Mouse (Mus musculus) lung, embryonic 15.5 days (tissue): ENCODE results near the gene Brsk1. TPM values are rescaled to one million over a fixed set of nuclear protein-coding genes. Genes with fewer than 3 reads are reported as not detected.

Experiments
- ATAC-seq: fragments of 200-750 bp; cut with Nextera tagmentation; 2 replicates; pipeline ENCODE4 v1.8.0; 2017; ENCODE audit warnings: moderate number of reproducible peaks, borderline replicate concordance; ENCODE audit not compliant: low FRiP score, low TSS enrichment; ENCODE audit errors: extremely low read depth
- H3K27ac ChIP-seq: fragments of 300-500 bp; sonication (generic); 2 replicates; pipeline ENCODE4 v1.5.1; 2015; ENCODE audit warnings: moderate library complexity, mild to moderate bottlenecking, inconsistent platforms
- H3K27me3 ChIP-seq: fragments of 300-500 bp; sonication (generic); 2 replicates; pipeline ENCODE4 v1.6.1; 2015; ENCODE audit warnings: inconsistent platforms
- H3K36me3 ChIP-seq: fragments of 300-500 bp; sonication (generic); 2 replicates; pipeline ENCODE4 v1.6.1; 2015; ENCODE audit warnings: inconsistent platforms
- H3K4me1 ChIP-seq: fragments of 300-500 bp; sonication (generic); 2 replicates; pipeline ENCODE4 v1.6.1; 2015; ENCODE audit warnings: inconsistent platforms
- H3K4me2 ChIP-seq: fragments of 300-500 bp; sonication (generic); 2 replicates; pipeline ENCODE4 v1.6.1; 2015; ENCODE audit warnings: inconsistent platforms, mild to moderate bottlenecking, moderate library complexity
- H3K4me3 ChIP-seq: fragments of 300-500 bp; sonication (generic); 2 replicates; pipeline ENCODE4 v1.5.1; 2015; ENCODE audit warnings: mild to moderate bottlenecking, inconsistent platforms
- H3K9ac ChIP-seq: fragments of 300-500 bp; sonication (generic); 2 replicates; pipeline ENCODE4 v1.6.1; 2015; ENCODE audit warnings: inconsistent platforms
- H3K9me3 ChIP-seq: fragments of 300-500 bp; sonication (generic); 2 replicates; pipeline ENCODE4 v1.6.1; 2016; ENCODE audit warnings: inconsistent platforms
- WGBS: fragments of 180-500 bp; shearing (Covaris S2); methylation state at CpG from one replicate; pipeline ENCODE4 v1.1.7; 2015; 5-methylcytosine and 5-hydroxymethylcytosine counted together
- polyA plus RNA-seq: library from polyadenylated mRNA; unstranded; fragments of >200 nt; fragmentation: Nextera tagmentation; extraction: Ambion mirVana; gene quantifications from 2 replicates; pipeline ENCODE4 v1.2.1, GENCODE M21; 2015

The Brsk1 gene
- polyA plus RNA-seq, 1 experiment from 2014 or later, result 0.87 TPM

DNA sequence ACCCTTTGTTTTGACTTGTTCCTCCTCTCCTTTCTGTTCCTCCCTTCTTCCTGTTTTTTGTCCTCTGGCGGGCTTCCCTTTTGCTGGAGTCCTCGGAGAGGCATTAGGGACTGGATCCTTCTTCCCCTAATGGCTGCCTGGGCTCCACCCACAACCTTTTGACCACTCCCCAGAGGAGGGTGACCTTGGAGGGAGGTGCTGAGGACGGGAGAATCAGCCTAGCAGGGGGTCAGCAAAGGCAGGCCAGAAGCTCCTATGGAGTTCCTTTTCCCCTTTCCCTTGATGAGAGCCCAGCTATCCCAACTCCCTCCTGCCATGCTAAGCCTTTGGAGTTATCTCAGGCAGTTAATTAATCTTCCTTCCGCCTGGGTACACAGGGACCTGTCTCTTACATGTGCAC lies 50.7 kb downstream of the Brsk1 start:
- peak overlapping the region; percentile 75 for H3K4me2 ChIP-seq
- peak overlapping the region; percentile 78 for H3K27ac ChIP-seq
- H3K9me3 ChIP-seq, result no peaks in the 10 kb centered on the region
- H3K9ac ChIP-seq, result peak overlapping the region; percentile 81
- H3K4me1 ChIP-seq, result peaks cover 33% of the 10 kb centered on the region
- 3% methylated on average over 4 of the region's 4 CpGs for WGBS
- H3K36me3 ChIP-seq, result peaks cover 10% of the 10 kb centered on the region; the same call in 1 of the 2 replicates
- peak overlapping the region; percentile 79 for H3K4me3 ChIP-seq
- ATAC-seq, result no peak
- H3K27me3 ChIP-seq, result no peaks in the 10 kb centered on the region

DNA sequence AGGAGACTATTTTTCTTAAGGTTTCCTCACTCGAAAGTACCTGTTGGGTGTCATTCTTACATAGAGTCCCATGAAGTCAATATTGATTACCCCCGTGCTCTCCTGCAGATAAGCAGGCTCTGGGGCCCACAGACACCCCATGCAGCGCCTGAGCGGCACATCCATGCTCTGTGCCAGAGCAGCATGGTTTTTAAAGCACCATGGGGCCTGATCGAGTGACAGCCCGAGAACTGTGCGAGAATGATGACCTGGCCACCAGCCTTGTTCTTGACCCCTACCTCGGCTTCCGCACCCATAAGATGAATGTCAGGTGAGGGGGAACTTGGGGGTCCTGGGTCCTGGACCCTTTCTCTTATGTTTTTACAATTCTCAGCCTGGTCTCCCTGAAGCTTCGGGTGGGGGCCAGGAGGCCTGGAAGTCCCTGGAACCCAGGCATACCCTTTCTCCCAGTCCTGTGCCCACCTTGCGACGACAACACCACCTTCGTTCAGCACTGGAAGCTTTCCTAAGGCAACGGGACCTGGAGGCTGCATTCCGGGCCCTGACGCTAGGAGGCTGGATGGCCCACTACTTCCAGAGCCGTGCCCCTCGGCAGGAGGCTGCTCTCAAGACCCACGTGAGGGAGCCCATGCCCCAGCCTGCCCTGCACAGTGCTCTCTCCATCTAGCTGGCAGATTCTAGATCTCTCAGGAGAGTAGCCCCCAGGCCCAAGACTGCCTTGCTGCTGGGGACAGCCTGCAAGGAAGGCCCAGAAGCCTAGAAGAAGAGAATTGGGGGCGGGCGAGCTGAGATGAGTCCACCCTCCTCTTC lies 51.5 kb downstream of the Brsk1 start:
- no peak overlapping the region for H3K9ac ChIP-seq

DNA sequence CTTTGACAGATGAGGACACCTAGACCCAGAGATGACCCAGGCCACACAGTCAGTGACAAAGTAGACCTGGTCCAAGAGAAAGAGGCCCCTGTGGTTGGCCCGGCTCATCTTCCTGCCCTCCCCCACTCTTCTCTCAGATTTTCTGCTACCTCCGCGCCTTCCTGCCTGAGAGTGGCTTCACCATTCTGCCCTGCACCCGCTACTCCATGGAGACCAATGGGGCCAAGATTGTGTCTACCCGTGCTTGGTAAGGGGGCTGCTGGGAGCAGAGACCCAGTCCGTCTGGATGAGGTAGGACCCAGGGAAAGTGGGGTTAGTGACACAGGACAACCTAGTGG lies 52.0 kb downstream of the Brsk1 start:
- Histone ChIP-seq H3K4me2 (peak overlapping the region; percentile 75; the same call in 1 of the 2 replicates), H3K9ac (no peak overlapping the region), H3K4me3 (no peak overlapping the region), H3K36me3 (peaks cover 17% of the 10 kb centered on the region), H3K9me3 (no peaks in the 10 kb centered on the region), H3K27ac (no peak overlapping the region), H3K27me3 (no peaks in the 10 kb centered on the region), H3K4me1 (peaks cover 33% of the 10 kb centered on the region)
- 64% methylated on average over 6 of the region's 6 CpGs for WGBS
- ATAC-seq, result no peak

More for the DNA sequence above, 51.5 kb downstream of the Brsk1 start:
- ATAC-seq, result no peak
- H3K36me3 ChIP-seq, result peaks cover 16% of the 10 kb centered on the region
- no peaks in the 10 kb centered on the region for H3K9me3 ChIP-seq
- H3K27me3 ChIP-seq, result no peaks in the 10 kb centered on the region
- peak overlapping the region; percentile 9; the same call in 1 of the 2 replicates for H3K27ac ChIP-seq
- WGBS, result 72% methylated on average over 21 of the region's 21 CpGs
- peaks cover 33% of the 10 kb centered on the region for H3K4me1 ChIP-seq
- peak overlapping the region; percentile 79 for H3K4me3 ChIP-seq
- H3K4me2 ChIP-seq, result peak overlapping the region; percentile 75

DNA sequence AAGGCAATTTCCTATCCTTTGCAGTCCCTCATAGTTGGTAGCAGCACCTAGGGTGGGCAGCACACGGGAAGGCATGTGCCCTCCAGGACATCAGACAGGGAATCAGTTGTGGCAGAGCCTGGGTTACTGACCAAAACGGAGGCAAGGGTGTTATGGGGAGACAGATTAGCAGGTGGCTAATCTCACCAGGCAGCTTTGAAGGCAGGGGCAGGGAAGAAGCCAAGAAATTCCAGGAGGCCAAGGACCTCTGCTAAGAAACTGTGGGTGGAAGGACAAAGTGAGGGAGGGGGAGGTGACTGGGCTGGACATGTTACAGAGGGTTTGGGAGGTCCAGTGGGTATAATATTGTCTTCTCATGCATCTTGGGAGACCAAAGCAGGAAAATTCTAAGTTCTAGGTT lies 53.0 kb downstream of the Brsk1 start:
- Histone ChIP-seq H3K27me3 (no peaks in the 10 kb centered on the region), H3K27ac (no peak overlapping the region), H3K4me1 (peaks cover 33% of the 10 kb centered on the region), H3K4me2 (no peak overlapping the region), H3K36me3 (peaks cover 17% of the 10 kb centered on the region), H3K9me3 (no peaks in the 10 kb centered on the region), H3K9ac (no peak overlapping the region), H3K4me3 (no peak overlapping the region)
- WGBS, result 58% methylated on average over 2 of the region's 2 CpGs
- no peak for ATAC-seq

DNA sequence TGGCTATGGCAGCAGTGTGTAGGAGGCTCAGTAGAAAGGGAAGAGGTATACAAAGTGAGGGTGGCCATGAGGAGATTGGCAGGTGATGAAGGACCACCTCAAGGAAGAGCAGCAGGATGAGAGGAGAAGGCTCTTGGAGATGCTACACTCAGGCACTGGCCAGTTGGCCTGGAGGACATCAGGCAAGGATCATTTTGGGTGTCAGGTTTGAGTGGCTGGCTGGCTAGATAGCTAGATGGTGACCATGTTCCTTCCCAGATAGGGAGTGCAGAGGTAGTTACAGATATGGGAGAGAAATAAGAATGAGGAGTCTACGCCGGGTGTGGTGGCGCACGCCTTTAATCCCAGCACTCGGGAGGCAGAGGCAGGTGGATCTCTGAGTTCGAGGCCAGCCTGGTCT lies 54.5 kb downstream of the Brsk1 start:
- no peak for ATAC-seq
- no peak overlapping the region for H3K4me2 ChIP-seq
- no peak overlapping the region for H3K27ac ChIP-seq
- no peaks in the 10 kb centered on the region for H3K9me3 ChIP-seq
- WGBS, result 89% methylated on average over 6 of the region's 6 CpGs
- H3K36me3 ChIP-seq, result peaks cover 17% of the 10 kb centered on the region
- H3K4me3 ChIP-seq, result no peak overlapping the region
- no peaks in the 10 kb centered on the region for H3K27me3 ChIP-seq
- H3K9ac ChIP-seq, result no peak overlapping the region
- peaks cover 26% of the 10 kb centered on the region for H3K4me1 ChIP-seq

DNA sequence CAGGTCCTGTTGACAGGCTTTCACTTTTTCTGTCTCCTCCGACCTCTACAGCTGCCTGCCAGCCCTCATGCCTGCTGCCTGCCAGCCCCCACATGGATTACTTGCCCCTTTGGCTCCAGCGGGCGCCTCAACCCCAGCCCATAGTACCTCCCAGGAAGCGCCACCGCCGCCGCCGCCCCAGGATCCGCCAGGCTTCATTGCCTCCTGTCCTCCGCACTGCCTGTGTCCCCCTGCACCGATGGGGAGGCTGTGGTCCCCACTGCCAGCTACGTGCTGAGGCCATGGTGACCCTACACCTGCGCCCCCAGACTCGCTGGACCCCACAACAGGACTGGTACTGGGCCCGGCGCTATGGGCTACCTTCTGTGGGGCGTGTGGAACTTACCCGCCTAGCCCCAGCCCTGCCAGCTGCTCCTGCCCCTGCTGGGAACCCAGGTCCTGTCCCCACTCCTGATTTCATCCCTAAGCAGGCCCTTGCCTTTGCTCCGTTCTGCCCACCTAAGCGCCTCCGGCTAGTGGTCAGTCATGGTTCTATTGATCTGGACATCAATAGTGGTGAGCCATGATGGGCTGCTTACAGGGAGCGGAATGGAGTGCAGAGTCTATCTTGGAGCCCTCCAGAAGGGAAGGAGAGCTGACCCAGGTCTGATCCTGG lies 56.0 kb downstream of the Brsk1 start:
- ATAC-seq, result no peak
- Histone ChIP-seq H3K9ac (no peak overlapping the region), H3K4me3 (no peak overlapping the region), H3K36me3 (peaks cover 17% of the 10 kb centered on the region), H3K4me2 (no peak overlapping the region), H3K4me1 (peaks cover 22% of the 10 kb centered on the region), H3K9me3 (no peaks in the 10 kb centered on the region), H3K27ac (no peak overlapping the region), H3K27me3 (no peaks in the 10 kb centered on the region)
- 87% methylated on average over 22 of the region's 22 CpGs for WGBS

DNA sequence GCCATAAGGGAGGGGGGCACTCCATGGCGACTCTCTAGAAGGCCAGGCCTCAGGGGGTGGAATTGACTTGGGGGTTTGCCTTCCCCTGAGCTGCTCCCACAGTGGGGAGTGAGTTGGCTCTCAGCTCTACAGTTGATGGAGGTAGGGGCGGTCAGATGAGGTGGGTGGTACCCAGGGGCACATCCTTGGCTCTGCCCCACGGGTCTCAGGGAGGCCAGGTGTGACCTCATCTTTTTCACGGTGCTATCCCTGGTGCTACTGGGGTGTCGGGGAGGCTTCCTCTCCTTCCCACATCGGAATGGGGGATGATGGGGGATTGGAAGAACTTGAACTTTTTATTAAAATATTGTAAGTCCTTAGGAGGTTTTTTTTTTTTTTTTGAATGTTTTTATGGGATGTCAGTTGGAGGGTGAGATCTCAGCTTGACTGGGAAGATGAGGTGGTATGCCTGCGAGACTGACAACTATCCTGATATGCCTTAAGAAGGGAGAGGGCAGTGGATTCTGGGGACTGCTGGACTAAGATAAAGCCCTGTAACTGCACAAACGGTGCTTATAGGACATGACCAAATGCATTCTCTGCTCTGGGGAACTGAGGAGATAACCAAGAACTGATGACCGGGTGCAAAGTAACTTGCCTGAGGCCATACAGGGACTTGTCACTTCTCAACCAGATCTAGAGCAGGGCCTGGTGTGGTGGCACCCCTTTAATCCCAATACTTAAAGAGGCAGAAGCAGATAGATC lies 56.9 kb downstream of the Brsk1 start:
- H3K9me3 ChIP-seq, result no peaks in the 10 kb centered on the region
- no peak overlapping the region for H3K4me2 ChIP-seq
- ATAC-seq, result no peak
- H3K27me3 ChIP-seq, result no peaks in the 10 kb centered on the region
- no peak overlapping the region for H3K9ac ChIP-seq
- no peak overlapping the region for H3K27ac ChIP-seq
- no peak overlapping the region for H3K4me3 ChIP-seq
- peaks cover 17% of the 10 kb centered on the region for H3K36me3 ChIP-seq
- 59% methylated on average over 9 of the region's 9 CpGs for WGBS
- H3K4me1 ChIP-seq, result peaks cover 22% of the 10 kb centered on the region

DNA sequence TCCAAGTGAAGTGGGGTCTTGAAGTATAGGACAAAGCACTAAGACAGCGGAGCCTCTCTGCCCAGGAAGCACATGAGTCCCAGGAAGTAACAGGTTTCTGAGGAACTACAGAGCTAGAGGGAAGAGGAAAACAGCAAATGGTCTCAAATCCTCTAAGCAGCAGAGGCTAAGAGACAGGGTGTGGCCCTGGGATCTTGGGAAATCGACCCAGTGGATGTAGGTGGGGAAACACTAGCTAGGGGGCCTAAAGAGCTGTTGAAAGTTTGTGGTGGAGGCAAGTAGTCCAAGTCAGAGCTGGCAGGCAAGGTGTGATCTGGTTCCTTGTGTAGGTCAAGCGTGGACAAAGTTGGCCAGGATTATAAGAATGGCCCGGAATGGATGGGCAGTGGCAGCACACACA lies 57.9 kb downstream of the Brsk1 start:
- Histone ChIP-seq H3K4me3 (no peak overlapping the region), H3K36me3 (peaks cover 17% of the 10 kb centered on the region), H3K9me3 (no peaks in the 10 kb centered on the region), H3K9ac (no peak overlapping the region), H3K4me1 (peaks cover 21% of the 10 kb centered on the region), H3K27me3 (no peaks in the 10 kb centered on the region), H3K4me2 (no peak overlapping the region), H3K27ac (no peak overlapping the region)
- no peak for ATAC-seq
- 69% methylated on average over 4 of the region's 4 CpGs for WGBS

DNA sequence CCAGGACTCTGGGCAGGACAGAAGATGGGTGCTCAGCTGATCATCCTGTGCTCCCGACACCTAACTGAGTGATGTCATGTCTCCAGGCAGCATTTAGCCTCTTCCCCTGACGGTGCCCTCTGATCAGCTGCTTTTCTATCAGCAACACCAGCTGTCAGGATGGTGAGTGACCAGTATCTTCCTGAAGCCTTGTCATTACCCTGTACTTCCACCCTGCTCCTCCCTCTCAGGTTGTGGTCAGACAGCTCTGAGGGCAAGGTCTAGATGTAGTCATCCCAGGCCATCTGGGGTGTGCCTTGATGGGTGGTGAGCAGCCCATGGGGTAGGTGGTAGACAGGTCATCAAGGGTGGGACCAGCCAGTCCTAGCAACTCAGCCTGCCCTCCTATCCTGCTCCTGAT lies 58.8 kb downstream of the Brsk1 start:
- no peak for ATAC-seq
- H3K9me3 ChIP-seq, result no peaks in the 10 kb centered on the region
- no peak overlapping the region for H3K4me3 ChIP-seq
- H3K9ac ChIP-seq, result no peak overlapping the region
- H3K27ac ChIP-seq, result no peak overlapping the region
- 52% methylated on average over 2 of the region's 2 CpGs for WGBS
- no peak overlapping the region for H3K4me2 ChIP-seq
- peaks cover 19% of the 10 kb centered on the region for H3K4me1 ChIP-seq
- peaks cover 16% of the 10 kb centered on the region for H3K36me3 ChIP-seq
- no peaks in the 10 kb centered on the region for H3K27me3 ChIP-seq

DNA sequence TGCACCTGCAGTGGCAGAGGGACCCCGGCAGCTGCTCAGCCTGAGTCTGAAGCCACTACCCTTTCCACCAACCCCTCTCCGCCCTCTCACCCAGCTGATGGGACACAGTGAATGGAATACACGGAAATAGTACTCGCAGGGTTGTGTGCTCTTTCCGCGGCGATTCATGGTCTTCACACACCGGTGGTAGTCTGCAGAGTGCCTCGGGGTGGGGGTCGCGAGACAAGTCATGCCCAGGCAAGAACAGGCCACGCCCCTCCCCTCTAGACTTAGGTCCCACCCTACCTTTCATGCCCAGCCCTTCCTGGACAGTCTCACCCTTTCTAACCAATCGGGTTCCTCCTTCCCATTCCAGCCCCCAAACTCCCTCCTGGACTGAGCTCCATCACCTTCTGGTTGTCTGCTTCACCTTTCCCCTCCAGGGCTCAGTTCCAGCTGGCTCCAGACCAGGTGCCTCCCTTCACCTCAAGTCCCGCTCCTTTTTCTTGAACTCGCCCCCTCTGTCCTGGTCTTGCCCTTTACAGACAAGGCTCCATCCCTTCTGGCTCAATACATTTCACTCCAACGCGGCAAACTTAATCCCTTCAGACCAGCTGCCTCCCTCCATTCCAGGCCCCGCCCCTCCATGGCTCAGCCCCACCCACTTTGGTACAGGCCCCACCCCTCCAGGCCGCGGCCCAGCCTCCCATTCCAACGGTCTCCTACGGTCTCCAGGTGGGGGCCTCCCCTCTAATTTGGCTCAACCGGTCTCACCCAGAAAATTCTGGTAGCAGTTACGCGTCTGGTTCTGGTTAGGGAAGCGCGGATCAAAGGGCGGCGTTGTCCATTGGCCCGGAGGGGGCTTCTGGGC lies 61.8 kb downstream of the Brsk1 start:
- Histone ChIP-seq H3K4me2 (peak overlapping the region; percentile 71), H3K4me3 (peak overlapping the region; percentile 45), H3K36me3 (no peaks in the 10 kb centered on the region), H3K9me3 (no peaks in the 10 kb centered on the region), H3K27ac (peak overlapping the region; percentile 56), H3K27me3 (no peaks in the 10 kb centered on the region), H3K9ac (peak overlapping the region; percentile 11; the same call in 1 of the 2 replicates), H3K4me1 (peaks cover 19% of the 10 kb centered on the region)
- 3% methylated on average over 30 of the region's 30 CpGs for WGBS
- ATAC-seq, result peak; percentile 81

DNA sequence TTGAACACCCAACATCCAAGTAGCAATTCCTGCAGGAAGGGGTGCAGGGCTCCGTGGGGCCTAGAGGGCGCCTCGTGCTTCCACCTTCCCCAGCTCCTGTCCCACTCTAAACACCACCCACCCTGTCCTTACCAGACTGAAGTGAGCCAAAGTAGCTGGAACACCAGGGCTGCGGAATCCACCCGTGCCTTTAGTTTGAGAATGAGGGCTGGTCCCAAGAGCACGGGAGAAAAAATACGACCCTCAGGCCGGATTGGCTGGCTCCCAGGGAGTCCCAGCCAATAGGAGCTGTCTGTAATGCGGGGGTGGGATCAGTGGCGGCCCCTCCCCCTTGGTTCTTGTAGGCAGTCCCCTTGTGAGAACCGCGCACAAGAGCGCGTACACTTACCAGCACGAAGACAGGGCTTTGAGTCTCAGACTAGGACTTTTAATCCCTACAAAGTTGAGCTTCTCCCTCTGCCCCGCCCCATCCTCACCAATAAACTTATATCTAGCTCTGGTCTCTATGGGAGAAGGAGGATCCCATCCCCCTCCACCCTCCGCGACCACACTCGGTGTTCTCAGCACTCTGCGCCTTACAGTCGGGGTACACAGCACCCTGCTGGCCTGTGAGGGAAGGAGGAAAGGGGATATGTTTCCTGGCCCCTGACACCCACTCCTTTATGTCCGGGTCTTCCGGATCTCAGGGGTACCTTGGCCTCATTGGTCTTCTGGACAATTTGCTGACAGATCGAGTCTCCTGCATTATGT lies 62.6 kb downstream of the Brsk1 start, which contains the start of gene Cox6b2:
Cox6b2 (minus strand) TSS at position 274 of the 750 bp plus-strand sequence.
- Histone ChIP-seq H3K27me3 (no peaks in the 10 kb centered on the region), H3K4me2 (peak within 1 kb of the TSS; percentile 71), H3K9me3 (no peaks in the 10 kb centered on the region), H3K27ac (peak within 1 kb of the TSS; percentile 56), H3K9ac (peak within 1 kb of the TSS; percentile 11), H3K4me3 (peak within 1 kb of the TSS; percentile 45), H3K36me3 (no peaks in the 10 kb centered on the region), H3K4me1 (peaks cover 19% of the 10 kb centered on the region)
- peak; percentile 93 for ATAC-seq
- 2% methylated on average over 24 of the region's 24 CpGs for WGBS
